Comparison of ENCODE assay signal across 12 mouse cellular contexts in genomic region chr16:8867406-8867955, GRCm38 (mm10).
"Had no signal": no experiment of that assay in that cellular context is flagged by ENCODE, and none has a peak within 500 bp of the region (broad histone marks: within the 10 kb centered on the region; RNA-seq: fewer than 3 reads in every experiment).

No protein-coding gene starts in this region.

- DNase-seq: kidney, postnatal 10 days; left cerebral cortex, postnatal 4 days; lung, embryonic 14.5 days; lung, postnatal 10 days; lung, postnatal 4 days; thymus, postnatal 4 days had no signal

- ATAC-seq: midbrain, embryonic 15.5 days had no signal

- H3K36me3 ChIP-seq: midbrain, embryonic 15.5 days had no signal

- H3K4me3 ChIP-seq: limb, embryonic 13.5 days; liver, embryonic 15.5 days; midbrain, embryonic 10.5 days; midbrain, embryonic 15.5 days; neural tube, embryonic 12.5 days had no signal

- H3K27ac ChIP-seq: limb, embryonic 13.5 days; liver, embryonic 15.5 days; midbrain, embryonic 10.5 days; midbrain, embryonic 15.5 days; neural tube, embryonic 12.5 days; stomach, postnatal 0 days had no signal

- H3K9ac ChIP-seq: limb, embryonic 13.5 days; liver, embryonic 15.5 days; lung, embryonic 14.5 days; midbrain, embryonic 15.5 days; neural tube, embryonic 12.5 days had no signal

- H3K4me2 ChIP-seq: limb, embryonic 13.5 days; liver, embryonic 15.5 days; lung, embryonic 14.5 days; midbrain, embryonic 15.5 days; neural tube, embryonic 12.5 days had no signal

- H3K4me1 ChIP-seq: midbrain, embryonic 10.5 days; neural tube, embryonic 12.5 days had no signal

- H3K27me3 ChIP-seq: limb, embryonic 13.5 days; liver, embryonic 15.5 days; midbrain, embryonic 15.5 days; neural tube, embryonic 12.5 days had no signal

- H3K9me3 ChIP-seq: limb, embryonic 13.5 days; liver, embryonic 15.5 days; midbrain, embryonic 10.5 days; midbrain, embryonic 15.5 days; neural tube, embryonic 12.5 days had no signal
